Mouse (Mus musculus) mouse trophoblast stem cell (cell line): Measurements from ENCODE around the gene Lrrc3c.

Experiments used
- in situ Hi-C, 2 experiments: fragments of 300-500 bp; cut with MseI, MboI; formaldehyde crosslinking; loops; 2 replicates in 1 of 2; 3 replicates in 1 of 2; pipeline ENCODE4 v1.15.1; 2025

Gene Lrrc3c

GRCm38 (mm10) chr11:98597991-98598390 lies at the start of gene Lrrc3c:
Lrrc3c (plus strand) TSS chr11:98598291.
- in situ Hi-C loops = no loop called here

- in situ Hi-C loops = no loop called here
These were observed 48.7 kb upstream of the Lrrc3c start for GRCm38 (mm10) chr11:98549363-98549762.

GRCm38 (mm10) chr11:98550311-98550974 lies 47.6 kb upstream of the Lrrc3c start:
- in situ Hi-C loops = no loop called here

- in situ Hi-C loops = no loop called here
These were observed 46.9 kb upstream of the Lrrc3c start, which contains the start of gene Zpbp2 for GRCm38 (mm10) chr11:98550975-98551828. Zpbp2 (plus strand) TSS chr11:98551097.

- in situ Hi-C loops = no loop called here
These were observed 44.1 kb upstream of the Lrrc3c start for GRCm38 (mm10) chr11:98553966-98554365.

- in situ Hi-C loops = loop anchor here in 1 of 2 experiments (5.0 kb wide), 1 partner anchor 37 kb away; no protein-coding TSS in a partner anchor
These were observed 42.9 kb upstream of the Lrrc3c start for GRCm38 (mm10) chr11:98555124-98555700.

- in situ Hi-C loops = no loop called here
These were observed 37.1 kb upstream of the Lrrc3c start for GRCm38 (mm10) chr11:98560942-98561341.

- in situ Hi-C loops = no loop called here
These were observed 35.1 kb upstream of the Lrrc3c start for GRCm38 (mm10) chr11:98563025-98563424.

GRCm38 (mm10) chr11:98563921-98564414 lies 34.1 kb upstream of the Lrrc3c start:
- in situ Hi-C loops = no loop called here

GRCm38 (mm10) chr11:98568326-98568725 lies 29.8 kb upstream of the Lrrc3c start:
- in situ Hi-C loops = no loop called here

GRCm38 (mm10) chr11:98569461-98569860 lies 28.6 kb upstream of the Lrrc3c start:
- in situ Hi-C loops = no loop called here

- in situ Hi-C loops = no loop called here
These were observed 20.3 kb upstream of the Lrrc3c start for GRCm38 (mm10) chr11:98577776-98578175.

GRCm38 (mm10) chr11:98580301-98581121 lies 17.6 kb upstream of the Lrrc3c start:
- in situ Hi-C loops = no loop called here

- in situ Hi-C loops = no loop called here
These were observed 16.6 kb upstream of the Lrrc3c start for GRCm38 (mm10) chr11:98581286-98582029.

GRCm38 (mm10) chr11:98582030-98582388 lies 16.1 kb upstream of the Lrrc3c start:
- in situ Hi-C loops = no loop called here

GRCm38 (mm10) chr11:98582551-98583264 lies 15.4 kb upstream of the Lrrc3c start:
- in situ Hi-C loops = no loop called here

GRCm38 (mm10) chr11:98583265-98583552 lies 14.9 kb upstream of the Lrrc3c start:
- in situ Hi-C loops = no loop called here

- in situ Hi-C loops = no loop called here
These were observed 14.5 kb upstream of the Lrrc3c start for GRCm38 (mm10) chr11:98583571-98583970.

- in situ Hi-C loops = no loop called here
These were observed 13.9 kb upstream of the Lrrc3c start for GRCm38 (mm10) chr11:98584146-98584545.

GRCm38 (mm10) chr11:98584629-98585177 lies 13.4 kb upstream of the Lrrc3c start:
- in situ Hi-C loops = no loop called here
